Mouse (Mus musculus) embryonic fibroblast, embryonic 13.5 days (primary cell): ENCODE measurements at regions not wholly inside any gene's neighbourhood (a gene's known extent, or its start where the extent isn't known, plus 50 kb on each side); places are given as distances from the start of the nearest gene placed in this dataset.

Experiments
- CTCF ChIP-seq: IDR thresholded peaks from 2 replicates; pipeline ENCODE4 v1.5.1; 2011; ENCODE audit warnings: mild to moderate bottlenecking, control low read depth, low read length, moderate library complexity, borderline replicate concordance; ENCODE audit not compliant: insufficient read depth
- POLR2A ChIP-seq: IDR thresholded peaks from 2 replicates; pipeline ENCODE4 v1.6.1; 2011; ENCODE audit warnings: low read depth, mild to moderate bottlenecking, control low read depth, low read length, moderate library complexity

DNA sequence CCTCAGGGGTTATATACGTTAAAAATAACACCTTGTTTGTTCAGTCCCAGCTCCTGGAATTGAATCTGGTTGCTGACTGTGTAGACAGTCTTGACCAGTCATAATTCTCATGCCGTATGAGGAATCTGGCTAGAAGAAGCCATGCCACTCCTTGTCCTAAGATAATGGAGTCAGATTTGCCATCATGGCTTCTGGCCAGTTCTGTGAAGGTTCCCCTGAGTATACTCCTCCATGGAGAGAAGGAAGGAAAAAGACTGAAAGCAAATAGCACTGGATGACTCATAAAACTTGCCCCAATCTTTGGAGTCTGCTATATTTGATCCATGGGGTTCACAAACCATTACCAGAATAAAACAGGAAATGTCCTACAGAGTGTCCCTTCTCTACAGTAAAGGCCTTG lies 208.0 kb downstream of the Fam76b start:
- TF ChIP-seq POLR2A (no peak), CTCF (no peak)
